8 mouse cellular contexts compared by ENCODE assay signal in the genomic region with DNA sequence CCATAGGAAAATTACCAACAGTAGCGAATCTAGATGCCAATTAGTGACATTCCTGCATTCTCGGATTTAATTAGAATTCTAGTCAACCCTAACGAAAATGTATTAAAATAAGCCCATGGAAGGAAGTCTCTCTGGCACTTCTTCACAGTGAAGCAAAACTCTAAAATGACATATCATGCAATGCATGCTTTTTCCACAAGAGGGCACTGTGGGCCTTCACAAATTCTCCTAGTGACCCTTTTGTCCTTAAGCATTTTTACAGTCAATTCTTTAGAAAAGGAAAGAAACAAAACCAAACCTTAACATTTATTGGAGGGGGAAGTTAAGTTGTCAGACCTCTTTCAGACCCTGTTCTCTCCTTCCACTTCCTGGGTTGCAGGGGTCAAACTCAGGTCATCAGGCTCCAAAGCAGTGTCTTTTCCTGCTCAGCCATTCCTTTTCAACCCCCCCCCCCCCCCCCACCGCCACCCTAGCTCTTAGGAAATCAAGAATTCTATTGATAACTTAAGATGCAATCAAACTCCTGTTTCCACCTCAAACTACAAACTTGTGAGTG. TPM values are rescaled to one million over a fixed set of nuclear protein-coding genes. Genes with fewer than 3 reads are reported as not detected.
DNase-seq lines count a peak whose midpoint lies in the region; ATAC-seq and TF ChIP-seq lines count a peak whose summit lies in the region.
"Not testable (repeated sequence)": the region's sequence is repeated elsewhere in the genome, so short reads cannot be mapped to it uniquely, and the experiment has no call there.

No protein-coding gene starts in this region.

- not testable (repeated sequence) for H3K27me3 ChIP-seq in forebrain, embryonic 12.5 days; intestine, postnatal 0 days (replicated peaks; ENCODE audit: control insufficient read depth, insufficient read depth, low read length); neural tube, embryonic 14.5 days (ENCODE audit: control insufficient read depth, insufficient read depth, low read length)

- not testable (repeated sequence) for H3K36me3 ChIP-seq in forebrain, embryonic 12.5 days (replicated peaks); intestine, postnatal 0 days (ENCODE audit: control insufficient read depth, insufficient read depth); neural tube, embryonic 14.5 days (ENCODE audit: control insufficient read depth, insufficient read depth, low read length)

- not testable (repeated sequence) for H3K4me2 ChIP-seq in forebrain, embryonic 12.5 days; intestine, postnatal 0 days (replicated peaks; ENCODE audit: low read depth); neural tube, embryonic 14.5 days (ENCODE audit: low read depth, low read length)

- not testable (repeated sequence) for H3K9me3 ChIP-seq in forebrain, embryonic 12.5 days; intestine, postnatal 0 days (ENCODE audit: control insufficient read depth); neural tube, embryonic 14.5 days (ENCODE audit: control insufficient read depth, low read length)

- H3K4me1 ChIP-seq in forebrain, embryonic 12.5 days; intestine, postnatal 0 days (replicated peaks; ENCODE audit: control insufficient read depth, insufficient read depth, low read length); neural tube, embryonic 14.5 days (ENCODE audit: control insufficient read depth, insufficient read depth, low read length): not testable (repeated sequence)

- not testable (repeated sequence) for H3K9ac ChIP-seq in forebrain, embryonic 12.5 days; intestine, postnatal 0 days (ENCODE audit: low read depth, low read length); neural tube, embryonic 14.5 days (replicated peaks; ENCODE audit: low read depth, low read length)

- not testable (repeated sequence) for H3K27ac ChIP-seq in forebrain, embryonic 12.5 days; intestine, postnatal 0 days (ENCODE audit: low read depth, low read length); neural tube, embryonic 14.5 days (ENCODE audit: low read depth, low read length)

- DNase-seq in B cell, adult 2 months = peak; percentile 14 to 21
- peak; percentile 5 for DNase-seq in cerebellum, adult 8-10 months
- peak; percentile 7 to 20 for DNase-seq in heart, postnatal 10 days
- peak; percentile 4 to 6 for DNase-seq in left cerebral cortex, postnatal 25 days (ENCODE audit: low spot score in 2 of 2)

- WGBS in forebrain, embryonic 12.5 days = 8% methylated on average over 3 of the region's 4 CpGs
- 2% methylated on average over 3 of the region's 4 CpGs for WGBS in intestine, postnatal 0 days
- 6% methylated on average over 3 of the region's 4 CpGs for WGBS in neural tube, embryonic 14.5 days

- TF ChIP-seq CTCF in intestine, postnatal 0 days (IDR thresholded peaks at IDR 0.05; ENCODE audit: low read depth) = peak; percentile 60

- intact Hi-C loops in heart, postnatal 10 days (cut with DNase I) = loop anchor here (10.0 kb wide), 2 partner anchors 364 to 524 kb away; no protein-coding TSS in a partner anchor
- intact Hi-C loops in left cerebral cortex, postnatal 25 days (cut with DNase I) = loop anchor here (10.0 kb wide), 2 partner anchors 364 to 524 kb away; no protein-coding TSS in a partner anchor

- H3K4me3 ChIP-seq in forebrain, embryonic 12.5 days (replicated peaks); intestine, postnatal 0 days (ENCODE audit: low read depth, low read length); neural tube, embryonic 14.5 days (ENCODE audit: low read depth, low read length): not testable (repeated sequence)

- ATAC-seq in forebrain, embryonic 12.5 days (ENCODE audit: low FRiP score) = peak; percentile 39; the same call in 1 of the 2 replicates
- ATAC-seq in intestine, postnatal 0 days = not testable (repeated sequence)
- peak; percentile 83 for ATAC-seq in megakaryocyte, adult 5-6 weeks (ENCODE audit: poor library complexity, severe bottlenecking)
- peak; percentile 46; the same call in 1 of the 2 replicates for ATAC-seq in neural tube, embryonic 14.5 days (ENCODE audit: low read depth)

RNA-seq across cellular contexts. Expression of gene Catspere2, which starts 42.7 kb away (rescaled TPM):
- polyA plus RNA-seq in forebrain, embryonic 12.5 days (2016; fragmentation: Nextera tagmentation; extraction: Ambion mirVana) = 0.08 and 0.14 TPM in 2 replicates
- total RNA-seq in heart, postnatal 10 days (2021) = under 1 TPM; 0.17 to 0.26 TPM
- polyA plus RNA-seq in intestine, postnatal 0 days (2015; fragmentation: Nextera tagmentation; extraction: Ambion mirVana) = 0.17 and 0.18 TPM in 2 replicates
- total RNA-seq in left cerebral cortex, postnatal 25 days (2021) = 1 to 10 TPM; 4.0 to 5.0 TPM
- not detected in 2 replicates for total RNA-seq in megakaryocyte, adult 5-6 weeks (2015)
- total RNA-seq in megakaryocyte, adult 5-6 weeks (2017) = not detected in 2 replicates
- 0.44 and 0.59 TPM in 2 replicates for polyA plus RNA-seq in neural tube, embryonic 14.5 days (2014; fragmentation: Nextera tagmentation; extraction: Ambion mirVana)
